In genomic region chr8:124990923-124991667, GRCm38 (mm10) we compare ENCODE assay signal across 8 mouse cellular contexts. TPM values are rescaled to one million over a fixed set of nuclear protein-coding genes. Genes with fewer than 3 reads are reported as not detected.
DNase-seq lines count a peak whose midpoint lies in the region; ATAC-seq and TF ChIP-seq lines count a peak whose summit lies in the region.

No protein-coding gene starts in this region.

- H3K4me2 ChIP-seq in heart, embryonic 14.5 days (ENCODE audit: low read length) = peak overlapping the region; percentile 67
- peak overlapping the region; percentile 55 for H3K4me2 ChIP-seq in intestine, embryonic 16.5 days (ENCODE audit: low read depth, low read length)
- peak overlapping the region; percentile 52 for H3K4me2 ChIP-seq in stomach, embryonic 15.5 days

- H3K27ac ChIP-seq in heart, embryonic 14.5 days (replicated peaks in 1 of 2; ENCODE audit: control insufficient read depth in 1 of 2, insufficient read depth in 1 of 2, low read depth in 2 of 2, low read length in 2 of 2) = peak overlapping the region in 1 of 2 experiments; percentile 40; a peak in 2 of 4 replicates
- no peak overlapping the region for H3K27ac ChIP-seq in testis, adult 2 months (ENCODE audit: control insufficient read depth, insufficient read depth, low read depth, low read length)
- no peak overlapping the region for H3K27ac ChIP-seq in intestine, embryonic 16.5 days (ENCODE audit: low read length)
- H3K27ac ChIP-seq in stomach, embryonic 15.5 days = peak overlapping the region; percentile 75

- TF ChIP-seq POLR2A in testis, adult 2 months (IDR thresholded peaks at IDR 0.05; ENCODE audit: control insufficient read depth, low read depth, low read length) = no peak

- H3K27me3 ChIP-seq in heart, embryonic 14.5 days (ENCODE audit: control insufficient read depth, insufficient read depth, low read length) = no peaks in the 10 kb centered on the region
- no peaks in the 10 kb centered on the region for H3K27me3 ChIP-seq in testis, adult 2 months (ENCODE audit: control insufficient read depth, insufficient read depth, low read length)
- no peaks in the 10 kb centered on the region for H3K27me3 ChIP-seq in intestine, embryonic 16.5 days (replicated peaks; ENCODE audit: control insufficient read depth, insufficient read depth, low read length)
- H3K27me3 ChIP-seq in stomach, embryonic 15.5 days (replicated peaks) = no peaks in the 10 kb centered on the region

- WGBS in heart, embryonic 14.5 days = 8% methylated on average over 17 of the region's 17 CpGs
- 8% methylated on average over 17 of the region's 17 CpGs for WGBS in intestine, embryonic 16.5 days
- WGBS in stomach, embryonic 15.5 days = 8% methylated on average over 17 of the region's 17 CpGs

- H3K36me3 ChIP-seq in heart, embryonic 14.5 days (ENCODE audit: control insufficient read depth, insufficient read depth, low read length) = no peaks in the 10 kb centered on the region
- no peaks in the 10 kb centered on the region for H3K36me3 ChIP-seq in testis, adult 2 months (ENCODE audit: control insufficient read depth, insufficient read depth, low read length)
- H3K36me3 ChIP-seq in intestine, embryonic 16.5 days (ENCODE audit: control insufficient read depth, insufficient read depth, low read length) = no peaks in the 10 kb centered on the region
- no peaks in the 10 kb centered on the region for H3K36me3 ChIP-seq in stomach, embryonic 15.5 days

- peak overlapping the region; percentile 42 for H3K9ac ChIP-seq in heart, embryonic 14.5 days (ENCODE audit: low read length)
- peak overlapping the region; percentile 44 for H3K9ac ChIP-seq in intestine, embryonic 16.5 days (ENCODE audit: low read depth, low read length)
- H3K9ac ChIP-seq in stomach, embryonic 15.5 days = no peak overlapping the region

- peak overlapping the region; percentile 25 to 27 for H3K4me3 ChIP-seq in heart, embryonic 14.5 days (ENCODE audit: control insufficient read depth in 1 of 2, insufficient read depth in 1 of 2, low read depth in 1 of 2, low read length in 2 of 2)
- peak overlapping the region; percentile 41 for H3K4me3 ChIP-seq in testis, adult 2 months (ENCODE audit: control insufficient read depth, low read depth, low read length)
- H3K4me3 ChIP-seq in intestine, embryonic 16.5 days (ENCODE audit: low read length) = peak overlapping the region; percentile 37
- peak overlapping the region; percentile 20 for H3K4me3 ChIP-seq in stomach, embryonic 15.5 days (replicated peaks)

- DNase-seq in heart, adult 18-20 months = no peak
- no peak for DNase-seq in testis, postnatal 14 days (ENCODE audit: low spot score)
- no peak for DNase-seq in right cerebral cortex, postnatal 4 days

- H3K9me3 ChIP-seq in heart, embryonic 14.5 days (ENCODE audit: control insufficient read depth, low read length) = no peaks in the 10 kb centered on the region
- H3K9me3 ChIP-seq in intestine, embryonic 16.5 days (ENCODE audit: control insufficient read depth, low read length) = no peaks in the 10 kb centered on the region
- no peaks in the 10 kb centered on the region for H3K9me3 ChIP-seq in stomach, embryonic 15.5 days

- H3K4me1 ChIP-seq in heart, embryonic 14.5 days (ENCODE audit: control insufficient read depth in 2 of 2, insufficient read depth in 2 of 2, low read length in 2 of 2) = peaks cover 10 to 13% of the 10 kb centered on the region in 2 experiments
- H3K4me1 ChIP-seq in testis, adult 2 months (ENCODE audit: control insufficient read depth, insufficient read depth, low read length) = peaks cover 9% of the 10 kb centered on the region
- H3K4me1 ChIP-seq in intestine, embryonic 16.5 days (ENCODE audit: control insufficient read depth, insufficient read depth, low read length) = peaks cover 6% of the 10 kb centered on the region; the same call in 1 of the 2 replicates
- H3K4me1 ChIP-seq in stomach, embryonic 15.5 days = no peaks in the 10 kb centered on the region

- TF ChIP-seq CTCF in testis, adult 2 months (IDR thresholded peaks at IDR 0.05; ENCODE audit: control insufficient read depth, insufficient read depth, insufficient replicate concordance, low read depth, low read length) = no peak

- ATAC-seq in heart, embryonic 14.5 days (ENCODE audit: insufficient number of reproducible peaks, insufficient read depth, low FRiP score, low read depth) = no peak
- peak; percentile 73 for ATAC-seq in intestine, embryonic 16.5 days
- no peak for ATAC-seq in stomach, embryonic 15.5 days (ENCODE audit: insufficient read depth, low FRiP score, low read depth)
- ATAC-seq in megakaryocyte, adult 5-6 weeks (ENCODE audit: poor library complexity, severe bottlenecking) = no peak

RNA-seq across cellular contexts. Expression of gene Tsnax, which starts 21.7 kb away (rescaled TPM):
- 92.4 and 97.7 TPM in 2 replicates for polyA plus RNA-seq in heart, embryonic 14.5 days (2014; fragmentation: Nextera tagmentation; extraction: Ambion mirVana)
- total RNA-seq in heart, adult 18-20 months (2021) = 10 to 100 TPM; 68.6 to 73.4 TPM
- polyA plus RNA-seq in testis, adult 2 months (2012; rRNA removed) = 32.2 and 41.8 TPM in 2 replicates
- 98.2 and 106 TPM in 2 replicates for polyA plus RNA-seq in intestine, embryonic 16.5 days (2015; fragmentation: Nextera tagmentation; extraction: Ambion mirVana)
- polyA plus RNA-seq in stomach, embryonic 15.5 days (2015; fragmentation: Nextera tagmentation; extraction: Ambion mirVana) = 111 and 117 TPM in 2 replicates
- 36.7 and 37.0 TPM in 2 replicates for total RNA-seq in megakaryocyte, adult 5-6 weeks (2015)
- 40.9 and 45.0 TPM in 2 replicates for total RNA-seq in megakaryocyte, adult 5-6 weeks (2017)

RNA-seq across cellular contexts. Expression of gene Egln1, which starts 42.0 kb away (rescaled TPM):
- 25.5 and 26.0 TPM in 2 replicates for polyA plus RNA-seq in heart, embryonic 14.5 days (2014; fragmentation: Nextera tagmentation; extraction: Ambion mirVana)
- total RNA-seq in heart, adult 18-20 months (2021) = 100 to 1,000 TPM; 310 to 331 TPM
- polyA plus RNA-seq in testis, adult 2 months (2012; rRNA removed) = 3.8 and 4.2 TPM in 2 replicates
- 9.4 and 11.0 TPM in 2 replicates for polyA plus RNA-seq in intestine, embryonic 16.5 days (2015; fragmentation: Nextera tagmentation; extraction: Ambion mirVana)
- polyA plus RNA-seq in stomach, embryonic 15.5 days (2015; fragmentation: Nextera tagmentation; extraction: Ambion mirVana) = 14.0 and 15.2 TPM in 2 replicates
- total RNA-seq in megakaryocyte, adult 5-6 weeks (2015) = 26.5 and 28.4 TPM in 2 replicates
- 17.8 and 19.2 TPM in 2 replicates for total RNA-seq in megakaryocyte, adult 5-6 weeks (2017)
